Mouse (Mus musculus): ENCODE measurements around the gene Lipt2. TPM values are rescaled to one million over a fixed set of nuclear protein-coding genes. Genes with fewer than 3 reads are reported as not detected.

Gene Lipt2
- polyA plus RNA-seq, 1 experiment, result 1.5 TPM

GRCm38 (mm10) chr7:100190167-100190566, 31.1 kb downstream of the Lipt2 start:
- Histone ChIP-seq H3K4me1 (ENCODE audit: control insufficient read depth, insufficient read depth, low read length) (no peaks in the 10 kb centered on the region; the same call in 1 of the 2 replicates), H3K4me3 (replicated peaks; ENCODE audit: control insufficient read depth, low read depth, low read length) (no peak overlapping the region), H3K27ac (ENCODE audit: control insufficient read depth, insufficient read depth, low read depth, low read length, poor library complexity) (no peak overlapping the region)
- WGBS, result 72% methylated on average over 4 of the region's 4 CpGs
- TF ChIP-seq POLR2A (IDR thresholded peaks at IDR 0.05; ENCODE audit: borderline replicate concordance, control insufficient read depth, low read depth, low read length) (no peak), CTCF (IDR thresholded peaks at IDR 0.05; ENCODE audit: control insufficient read depth, insufficient read depth, low read length) (no peak)

GRCm38 (mm10) chr7:100190778-100191177, 31.7 kb downstream of the Lipt2 start:
- H3K4me1 ChIP-seq (ENCODE audit: control insufficient read depth, insufficient read depth, low read length), result no peaks in the 10 kb centered on the region
- H3K4me3 ChIP-seq (replicated peaks; ENCODE audit: control insufficient read depth, low read depth, low read length), result no peak overlapping the region
- TF ChIP-seq POLR2A (IDR thresholded peaks at IDR 0.05; ENCODE audit: borderline replicate concordance, control insufficient read depth, low read depth, low read length), result no peak
- TF ChIP-seq CTCF (IDR thresholded peaks at IDR 0.05; ENCODE audit: control insufficient read depth, insufficient read depth, low read length), result peak; percentile 78
- no peak overlapping the region for H3K27ac ChIP-seq (ENCODE audit: control insufficient read depth, insufficient read depth, low read depth, low read length, poor library complexity)
- WGBS, result under 1% methylated on average over 4 of the region's 4 CpGs

- H3K27ac ChIP-seq (ENCODE audit: control insufficient read depth, insufficient read depth, low read depth, low read length, poor library complexity), result no peak overlapping the region
- H3K4me1 ChIP-seq (ENCODE audit: control insufficient read depth, insufficient read depth, low read length), result no peaks in the 10 kb centered on the region
- WGBS, result 87% methylated on average over 3 of the region's 3 CpGs
- no peak for TF ChIP-seq POLR2A (IDR thresholded peaks at IDR 0.05; ENCODE audit: borderline replicate concordance, control insufficient read depth, low read depth, low read length)
- H3K4me3 ChIP-seq (replicated peaks; ENCODE audit: control insufficient read depth, low read depth, low read length), result no peak overlapping the region
Measured at GRCm38 (mm10) chr7:100201191-100201590, 42.1 kb downstream of the Lipt2 start.

GRCm38 (mm10) chr7:100203616-100204015, 44.5 kb downstream of the Lipt2 start:
- H3K27ac ChIP-seq (ENCODE audit: control insufficient read depth, insufficient read depth, low read depth, low read length, poor library complexity), result no peak overlapping the region
- H3K4me3 ChIP-seq (replicated peaks; ENCODE audit: control insufficient read depth, low read depth, low read length), result no peak overlapping the region
- WGBS, result 47% methylated on average over 3 of the region's 3 CpGs
- H3K4me1 ChIP-seq (ENCODE audit: control insufficient read depth, insufficient read depth, low read length), result peaks cover 4% of the 10 kb centered on the region; the same call in 1 of the 2 replicates
- no peak for TF ChIP-seq CTCF (IDR thresholded peaks at IDR 0.05; ENCODE audit: control insufficient read depth, insufficient read depth, low read length)
- no peak for TF ChIP-seq POLR2A (IDR thresholded peaks at IDR 0.05; ENCODE audit: borderline replicate concordance, control insufficient read depth, low read depth, low read length)

GRCm38 (mm10) chr7:100204871-100205270, 45.8 kb downstream of the Lipt2 start:
- TF ChIP-seq POLR2A (IDR thresholded peaks at IDR 0.05; ENCODE audit: borderline replicate concordance, control insufficient read depth, low read depth, low read length) (no peak), CTCF (IDR thresholded peaks at IDR 0.05; ENCODE audit: control insufficient read depth, insufficient read depth, low read length) (no peak)
- Histone ChIP-seq H3K27ac (ENCODE audit: control insufficient read depth, insufficient read depth, low read depth, low read length, poor library complexity) (no peak overlapping the region), H3K4me3 (replicated peaks; ENCODE audit: control insufficient read depth, low read depth, low read length) (no peak overlapping the region), H3K4me1 (ENCODE audit: control insufficient read depth, insufficient read depth, low read length) (peaks cover 4% of the 10 kb centered on the region; the same call in 1 of the 2 replicates)
- 79% methylated on average over 6 of the region's 6 CpGs for WGBS

GRCm38 (mm10) chr7:100206144-100206543, 47.1 kb downstream of the Lipt2 start:
- no peak overlapping the region for H3K27ac ChIP-seq (ENCODE audit: control insufficient read depth, insufficient read depth, low read depth, low read length, poor library complexity)
- peaks cover 4% of the 10 kb centered on the region; the same call in 1 of the 2 replicates for H3K4me1 ChIP-seq (ENCODE audit: control insufficient read depth, insufficient read depth, low read length)
- H3K4me3 ChIP-seq (replicated peaks; ENCODE audit: control insufficient read depth, low read depth, low read length), result no peak overlapping the region
- TF ChIP-seq POLR2A (IDR thresholded peaks at IDR 0.05; ENCODE audit: borderline replicate concordance, control insufficient read depth, low read depth, low read length) (no peak), CTCF (IDR thresholded peaks at IDR 0.05; ENCODE audit: control insufficient read depth, insufficient read depth, low read length) (no peak)
- WGBS, result 83% methylated on average over 2 of the region's 2 CpGs

GRCm38 (mm10) chr7:100207886-100208285, 48.8 kb downstream of the Lipt2 start:
- TF ChIP-seq POLR2A (IDR thresholded peaks at IDR 0.05; ENCODE audit: borderline replicate concordance, control insufficient read depth, low read depth, low read length) (no peak), CTCF (IDR thresholded peaks at IDR 0.05; ENCODE audit: control insufficient read depth, insufficient read depth, low read length) (no peak)
- H3K27ac ChIP-seq (ENCODE audit: control insufficient read depth, insufficient read depth, low read depth, low read length, poor library complexity), result no peak overlapping the region
- peaks cover 4% of the 10 kb centered on the region for H3K4me1 ChIP-seq (ENCODE audit: control insufficient read depth, insufficient read depth, low read length)
- H3K4me3 ChIP-seq (replicated peaks; ENCODE audit: control insufficient read depth, low read depth, low read length), result no peak overlapping the region

Other genes with a start within 250 kb of the Lipt2 start
- gene Rnf169, start 178.8 kb upstream of the Lipt2 start, polyA plus RNA-seq (2011; ENCODE audit: insufficient read depth, insufficient read length, low replicate concordance, missing spikeins), result 14.8 and 22.3 TPM in 2 replicates
- not detected in 2 replicates for gene Chrdl2, start 153.1 kb upstream of the Lipt2 start, polyA plus RNA-seq (2011; ENCODE audit: insufficient read depth, insufficient read length, low replicate concordance, missing spikeins)
- 42.7 and 47.1 TPM in 2 replicates for gene Pold3, start 37.7 kb upstream of the Lipt2 start, polyA plus RNA-seq (2011; ENCODE audit: insufficient read depth, insufficient read length, low replicate concordance, missing spikeins)
- gene Kcne3, start 17.2 kb downstream of the Lipt2 start, polyA plus RNA-seq (2011; ENCODE audit: insufficient read depth, insufficient read length, low replicate concordance, missing spikeins), result 2.7 and 2.9 TPM in 2 replicates
- 6.4 TPM in 2 replicates for gene Pgm2l1, start 68.1 kb downstream of the Lipt2 start, polyA plus RNA-seq (2011; ENCODE audit: insufficient read depth, insufficient read length, low replicate concordance, missing spikeins)
- not detected in 2 replicates for gene P4ha3, start 126.2 kb downstream of the Lipt2 start, polyA plus RNA-seq (2011; ENCODE audit: insufficient read depth, insufficient read length, low replicate concordance, missing spikeins)
- 18.1 and 24.7 TPM in 2 replicates for gene C2cd3, start 213.0 kb downstream of the Lipt2 start, polyA plus RNA-seq (2011; ENCODE audit: insufficient read depth, insufficient read length, low replicate concordance, missing spikeins)
- 19.5 and 23.6 TPM in 2 replicates for gene Ppme1, start 213.0 kb downstream of the Lipt2 start, polyA plus RNA-seq (2011; ENCODE audit: insufficient read depth, insufficient read length, low replicate concordance, missing spikeins)

Data from bone marrow, adult 2 months (tissue).